Mouse (Mus musculus): ENCODE results near the gene Gatd1.
"Not testable (repeated sequence)": the region's sequence is repeated elsewhere in the genome, so short reads cannot be mapped to it uniquely, and the experiment has no call there.

Gene Gatd1

GRCm38 (mm10) chr7:141413809-141414584, at the start of gene Gatd1:
Gatd1 (minus strand) TSS chr7:141414136.
- peak; percentile 99 for DNase-seq (ENCODE audit: low read depth, low spot score)

- DNase-seq (ENCODE audit: low read depth, low spot score) = no peak
Measured at GRCm38 (mm10) chr7:141462333-141462821, 48.4 kb upstream of the Gatd1 start.

DNA sequence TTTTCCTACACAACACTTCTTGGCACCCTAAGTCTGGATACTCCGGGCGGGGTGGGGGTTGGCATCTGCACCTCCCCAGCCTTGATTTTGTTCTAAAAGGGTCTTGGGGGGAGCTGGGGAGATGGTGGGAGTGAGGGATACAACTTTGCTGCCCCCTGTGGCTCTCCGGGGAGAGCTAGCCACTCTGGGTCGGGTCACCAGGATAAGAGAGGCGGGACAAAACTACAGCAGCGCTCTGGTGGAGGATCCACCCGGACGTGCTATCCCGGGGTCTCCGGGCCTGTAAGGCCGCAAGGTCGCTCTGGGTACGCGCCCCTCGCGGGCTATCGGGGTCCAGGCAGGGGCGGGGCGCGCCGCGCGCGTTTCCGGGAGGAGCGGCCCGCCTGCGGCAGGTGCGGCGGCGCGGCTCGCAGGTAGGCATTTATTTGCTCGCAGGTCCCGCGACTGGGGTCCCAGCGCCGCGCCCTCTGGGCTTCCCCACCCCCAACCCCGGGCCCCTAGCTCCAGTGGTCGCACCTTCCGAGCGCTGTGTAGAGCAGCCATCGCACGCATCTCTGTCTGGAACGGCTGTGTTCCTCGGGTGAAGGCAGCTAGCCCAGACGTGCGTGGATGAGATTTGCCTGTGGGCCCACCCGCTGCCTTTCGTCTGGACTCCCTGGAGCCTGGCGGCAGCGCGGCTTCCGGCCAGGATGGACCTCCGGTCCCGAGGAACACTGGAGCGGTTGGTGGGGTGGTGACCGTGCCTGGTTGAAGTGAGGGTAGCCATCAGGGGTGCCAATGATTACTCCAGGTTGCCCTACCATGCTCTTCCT, 47.8 kb upstream of the Gatd1 start:
- DNase-seq (ENCODE audit: low read depth, low spot score) = no peak

DNA sequence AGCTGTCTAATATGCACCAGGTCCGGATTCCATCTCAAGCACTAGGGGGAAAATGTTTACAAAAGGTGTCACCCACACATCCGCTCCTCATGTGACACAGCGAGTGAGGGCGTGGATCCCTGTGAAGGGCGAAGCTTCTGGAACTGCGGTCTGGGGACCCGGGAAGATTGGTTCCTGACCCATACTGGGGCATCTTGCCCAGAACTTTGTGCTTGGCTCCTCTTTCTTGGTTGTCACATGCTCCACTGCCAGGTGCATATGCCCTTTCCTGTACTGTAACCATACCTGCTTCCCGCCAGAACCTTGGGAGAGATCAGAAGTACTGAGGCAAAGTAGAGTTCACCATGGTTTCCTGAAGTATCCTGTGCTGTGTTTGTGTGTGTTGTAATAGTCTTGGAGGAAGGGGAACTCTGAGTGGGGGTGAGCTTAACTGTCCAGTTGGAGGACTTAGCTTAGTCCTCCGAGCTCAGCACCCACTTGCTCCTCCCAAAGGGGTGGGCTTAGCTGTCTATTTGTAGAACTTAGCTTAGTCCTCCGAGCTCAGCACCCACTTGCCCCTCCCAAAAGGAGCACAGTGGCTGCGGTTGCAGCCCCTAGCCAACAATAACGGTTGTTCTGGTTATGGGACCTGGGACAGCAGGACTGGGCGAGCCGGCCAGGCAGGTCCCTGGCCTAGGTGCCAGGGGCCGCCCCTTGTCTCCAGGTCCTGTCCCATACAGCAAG, 46.6 kb upstream of the Gatd1 start, which contains the start of gene Cracr2b:
Gene Cracr2b (plus strand): TSS at position 704 of the 723 bp plus-strand sequence.
- DNase-seq (ENCODE audit: low read depth, low spot score) = no peak

DNA sequence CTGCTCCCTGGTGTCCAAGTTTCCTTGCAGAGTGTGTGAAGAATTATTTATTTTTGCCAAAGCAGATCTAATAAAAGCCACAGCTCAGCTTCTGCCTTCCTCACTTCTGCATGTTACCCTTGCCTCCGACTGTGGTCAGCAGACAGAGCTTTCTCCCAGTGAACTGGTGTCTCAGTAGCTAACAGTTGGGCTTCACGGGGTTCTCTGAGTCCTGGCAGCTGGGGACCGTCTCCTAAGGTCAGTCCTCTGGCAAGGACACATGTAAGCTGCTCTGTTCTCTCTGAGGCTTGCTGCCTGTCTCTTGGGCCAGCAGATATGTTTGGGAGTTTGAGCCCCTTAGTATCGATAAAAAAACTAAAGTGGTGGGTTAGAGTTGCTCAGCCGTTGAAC, 46.1 kb upstream of the Gatd1 start:
- no peak for DNase-seq (ENCODE audit: low read depth, low spot score)

DNA sequence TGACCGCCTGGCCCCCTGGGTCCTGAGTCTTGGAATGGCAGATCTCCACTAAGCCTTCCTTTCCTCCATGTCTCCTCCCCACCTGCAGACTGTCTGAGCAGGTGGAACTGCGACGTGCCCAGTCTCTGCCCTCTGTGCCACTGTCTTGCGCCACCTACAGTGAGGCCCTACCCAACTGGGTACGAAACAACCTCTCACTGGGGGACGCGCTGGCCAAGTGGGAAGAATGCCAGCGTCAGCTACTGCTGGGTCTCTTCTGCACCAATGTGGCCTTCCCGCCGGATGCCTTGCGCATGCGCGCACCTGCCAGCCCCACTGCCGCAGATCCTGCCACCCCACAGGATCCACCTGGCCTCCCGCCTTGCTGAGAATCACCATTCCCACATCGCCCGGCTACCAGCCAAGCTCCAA, 45.4 kb upstream of the Gatd1 start:
- peak; percentile 74 for DNase-seq (ENCODE audit: low read depth, low spot score)

- DNase-seq (ENCODE audit: low read depth, low spot score) = no peak
Measured at GRCm38 (mm10) chr7:141458661-141459060, 44.7 kb upstream of the Gatd1 start.

- DNase-seq (ENCODE audit: low read depth, low spot score) = peak; percentile 61
Measured at GRCm38 (mm10) chr7:141457986-141458660, 44.2 kb upstream of the Gatd1 start.

GRCm38 (mm10) chr7:141457236-141457635, 43.3 kb upstream of the Gatd1 start:
- DNase-seq (ENCODE audit: low read depth, low spot score) = no peak

DNA sequence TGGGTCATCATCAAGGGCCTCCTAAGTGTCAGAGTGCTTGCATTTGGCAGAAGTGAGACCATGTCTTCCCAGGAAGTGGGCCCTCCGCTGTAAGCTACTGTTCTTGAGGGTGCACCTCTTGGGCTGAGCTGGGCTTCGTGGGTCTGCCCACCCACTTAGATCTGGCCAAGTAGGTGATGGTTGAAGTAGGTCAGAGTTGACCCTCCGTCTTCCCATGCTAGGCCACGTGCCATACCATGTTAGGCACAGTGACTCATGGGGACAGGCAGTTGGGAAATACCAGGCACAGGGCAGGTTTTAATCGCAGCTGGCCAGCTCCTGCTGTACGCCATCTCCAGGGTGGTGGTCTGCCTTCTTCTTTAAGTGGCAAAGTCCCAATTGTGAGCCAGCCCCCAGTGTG, 42.8 kb upstream of the Gatd1 start:
- DNase-seq (ENCODE audit: low read depth, low spot score) = no peak

DNA sequence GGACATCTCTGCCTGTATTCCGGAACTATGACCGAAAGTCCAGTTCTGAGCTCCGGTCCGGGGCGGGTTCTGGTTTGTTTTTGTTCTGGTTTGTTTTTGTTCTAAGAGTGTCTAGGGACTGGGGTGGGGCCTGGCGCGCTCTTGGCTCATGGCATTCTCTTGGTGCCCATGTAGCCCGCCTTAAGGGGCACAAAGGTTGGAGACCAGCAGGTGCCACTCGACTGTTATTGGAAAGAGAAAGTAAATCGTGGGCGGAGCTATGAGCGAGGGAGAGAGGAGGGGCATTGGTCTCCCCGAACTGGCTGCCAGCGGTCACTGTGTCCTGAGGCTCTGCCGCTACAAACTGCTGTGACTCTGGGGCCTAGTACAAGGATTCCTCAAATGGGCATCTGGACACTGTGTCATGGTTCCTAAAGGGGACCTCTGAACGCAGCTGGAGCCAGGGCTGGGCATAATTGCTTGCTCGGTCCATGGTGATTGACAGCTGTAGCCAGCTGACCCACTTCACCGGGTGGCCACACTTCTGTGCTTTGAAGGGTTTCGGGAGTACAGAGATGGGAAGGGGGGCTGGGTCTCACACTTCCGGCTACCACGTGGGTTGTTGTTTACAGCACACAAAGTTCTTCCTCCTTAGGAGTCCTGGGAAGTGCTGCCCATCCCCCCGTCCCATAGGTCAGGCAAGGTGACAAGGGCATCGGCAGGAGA, 41.8 kb upstream of the Gatd1 start:
- DNase-seq (ENCODE audit: low read depth, low spot score) = peak; percentile 62

GRCm38 (mm10) chr7:141454967-141455551, 41.1 kb upstream of the Gatd1 start, which contains the start of gene Pnpla2:
Pnpla2 (plus strand) TSS chr7:141455198.
- DNase-seq (ENCODE audit: low read depth, low spot score) = peak; percentile 98

GRCm38 (mm10) chr7:141453636-141454035, 39.7 kb upstream of the Gatd1 start:
- DNase-seq (ENCODE audit: low read depth, low spot score) = no peak

DNA sequence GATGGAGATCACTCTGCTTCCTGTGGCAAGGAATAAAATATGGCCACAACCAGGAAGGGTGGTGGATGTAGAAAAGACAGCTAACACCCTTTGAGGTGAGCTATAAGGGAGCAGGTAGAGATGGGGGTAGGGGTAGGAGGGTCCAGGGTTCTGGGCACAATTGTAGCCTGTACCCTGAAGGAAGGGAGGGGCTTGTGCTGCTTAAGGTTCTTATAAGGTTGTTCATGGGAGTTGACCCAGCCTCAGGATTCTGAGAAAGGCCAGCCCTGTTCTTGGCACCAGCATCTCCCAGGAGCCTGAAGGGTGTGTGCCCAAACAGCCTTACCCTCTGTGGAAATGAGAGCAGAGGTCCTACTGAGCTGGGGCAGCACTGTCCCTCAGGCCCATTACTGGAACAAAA, 38.0 kb upstream of the Gatd1 start:
- DNase-seq (ENCODE audit: low read depth, low spot score) = peak; percentile 66

GRCm38 (mm10) chr7:141447110-141447991, 33.4 kb upstream of the Gatd1 start, which contains the start of gene Rplp2:
Rplp2 (plus strand) TSS chr7:141447370.
- peak; percentile 97 for DNase-seq (ENCODE audit: low read depth, low spot score)

DNA sequence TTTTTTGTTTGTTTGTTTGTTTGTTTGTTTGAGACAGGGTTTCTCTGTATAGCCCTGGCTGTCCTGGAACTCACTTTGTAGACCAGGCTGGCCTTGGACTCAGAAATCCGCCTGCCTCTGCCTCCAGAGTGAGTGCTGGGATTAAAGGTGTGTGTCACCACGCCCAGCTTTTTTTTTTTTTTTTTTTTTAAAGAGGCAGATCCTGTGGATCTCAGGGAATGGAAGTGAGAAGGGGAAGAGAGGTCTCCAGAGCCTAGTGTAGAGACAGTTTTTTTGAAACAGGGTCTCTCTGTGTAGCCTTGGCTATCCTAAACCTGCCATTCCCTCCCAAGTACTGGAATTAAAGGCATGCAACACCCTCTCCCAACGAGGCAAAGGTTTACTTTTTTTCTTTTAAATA, 32.4 kb upstream of the Gatd1 start:
- not testable (repeated sequence) for DNase-seq (ENCODE audit: low read depth, low spot score)

- peak; percentile 94 for DNase-seq (ENCODE audit: low read depth, low spot score)
Measured at GRCm38 (mm10) chr7:141443828-141444237, 29.9 kb upstream of the Gatd1 start, which contains the start of gene Pidd1. Pidd1 (minus strand) TSS chr7:141444025.

DNA sequence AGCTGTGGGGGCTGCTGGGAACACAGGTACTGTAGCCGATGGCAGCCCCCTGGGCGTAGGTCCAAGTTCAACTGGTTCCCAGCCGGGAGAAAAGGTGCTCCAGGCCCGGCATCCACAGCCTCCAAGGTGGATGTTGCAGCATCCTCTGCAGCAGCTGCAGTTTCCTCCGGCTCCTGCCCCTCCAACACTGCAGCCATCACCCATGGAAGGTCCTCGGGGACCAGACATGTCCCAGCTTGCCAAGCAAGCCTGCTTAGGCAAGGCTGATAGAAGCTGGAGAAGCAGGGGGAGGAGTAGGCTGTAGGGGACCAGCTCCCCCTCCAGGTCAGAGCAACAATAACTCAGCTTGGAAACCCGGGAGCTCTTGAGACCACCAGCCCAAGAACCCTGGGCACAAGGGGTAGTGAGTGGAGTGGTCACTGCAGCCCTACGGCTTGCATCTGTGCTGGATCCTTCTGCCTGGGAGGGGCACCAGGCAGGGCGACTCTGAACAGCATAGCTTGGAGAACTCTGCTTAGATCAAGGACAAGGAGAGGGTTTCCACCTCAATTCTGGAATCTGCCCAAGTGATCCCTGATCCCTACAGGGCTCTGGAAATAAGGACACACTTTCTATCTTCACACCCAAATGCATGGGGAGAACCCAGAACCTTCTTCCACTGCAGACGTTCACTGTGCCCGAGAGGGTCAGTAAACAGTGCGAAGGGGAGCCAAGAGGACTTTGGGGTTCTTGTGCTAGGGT, 29.3 kb upstream of the Gatd1 start:
- peak; percentile 77 for DNase-seq (ENCODE audit: low read depth, low spot score)

Measured in ZHBTc4 (cell line).